Mouse (Mus musculus): Measurements from ENCODE around the gene Sox5. TPM values are rescaled to one million over a fixed set of nuclear protein-coding genes. Genes with fewer than 3 reads are reported as not detected.

Sox5 gene
- total RNA-seq, 2 experiments from 2014 or later: 15.5 to 16.1 TPM

DNA sequence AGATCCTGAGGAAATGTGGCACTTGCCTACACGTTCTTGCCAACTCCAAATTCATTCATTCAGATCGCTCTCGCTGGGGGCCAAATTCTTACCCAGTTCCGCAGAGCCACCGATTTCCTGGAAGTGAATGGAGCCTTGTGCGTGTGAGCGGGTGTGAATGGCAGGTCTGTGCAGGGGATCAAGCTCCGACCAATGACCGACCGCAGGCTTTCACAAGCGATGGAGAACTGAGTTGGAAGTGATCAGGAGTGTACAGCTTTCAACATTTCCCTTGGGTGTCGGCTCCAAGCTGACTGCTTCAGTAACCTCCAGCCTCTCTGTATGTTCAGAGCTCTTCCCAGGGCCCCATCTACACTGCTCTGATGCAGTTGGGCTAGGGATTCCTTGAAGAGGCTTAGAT lies 651.9 kb downstream of the Sox5 start:
- no peak for DNase-seq (ENCODE audit: low spot score in 2 of 2)

GRCm38 (mm10) chr6:144119961-144120360 lies 661.8 kb downstream of the Sox5 start:
- DNase-seq (ENCODE audit: low spot score in 2 of 2): no peak

GRCm38 (mm10) chr6:144116646-144117045 lies 665.1 kb downstream of the Sox5 start:
- no peak for DNase-seq (ENCODE audit: low spot score in 2 of 2)

DNA sequence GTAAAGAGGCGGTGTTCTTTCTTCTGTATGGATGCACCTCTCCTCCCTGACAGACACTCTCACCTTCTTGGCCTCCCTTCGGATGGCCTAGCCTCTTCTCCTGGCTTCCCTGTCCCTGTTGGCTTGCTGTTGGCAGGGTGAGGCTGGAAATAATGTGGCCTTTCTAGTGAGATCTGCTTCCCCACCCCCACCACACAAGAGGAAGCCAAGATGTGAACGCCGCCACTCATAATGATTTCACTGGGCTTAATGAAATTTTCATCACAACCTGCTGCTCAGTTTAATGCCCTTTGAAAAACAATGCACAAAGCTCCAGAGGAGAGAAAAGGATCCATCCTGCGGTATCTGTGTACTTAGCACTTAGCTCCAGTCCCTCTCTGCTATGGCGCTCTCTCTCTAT lies 670.2 kb downstream of the Sox5 start:
- no peak for DNase-seq (ENCODE audit: low spot score in 2 of 2)

DNA sequence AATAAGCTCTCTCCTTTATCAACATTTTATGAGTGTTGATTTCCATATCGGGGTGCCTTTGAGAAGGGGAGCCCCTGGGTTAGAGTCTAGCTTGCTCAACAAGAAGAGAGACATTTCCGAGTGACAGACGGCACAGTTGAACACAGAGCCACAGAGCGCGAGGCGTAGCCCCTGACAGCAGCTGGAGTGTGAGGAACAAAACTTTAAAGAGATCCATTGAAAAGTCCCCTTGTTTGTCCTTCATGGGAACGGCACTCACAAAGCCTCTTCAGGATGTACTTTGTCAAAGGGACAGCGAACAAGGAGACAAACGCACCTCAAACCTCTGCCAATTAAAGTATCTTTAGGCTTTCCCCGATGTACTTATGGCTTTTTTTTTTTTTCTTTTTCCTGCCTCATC lies 674.9 kb downstream of the Sox5 start:
- DNase-seq (ENCODE audit: low spot score in 2 of 2): no peak

GRCm38 (mm10) chr6:144105645-144106044 lies 676.1 kb downstream of the Sox5 start:
- DNase-seq (ENCODE audit: low spot score in 2 of 2): no peak

- DNase-seq (ENCODE audit: low spot score in 2 of 2): no peak
These were observed 678.2 kb downstream of the Sox5 start for GRCm38 (mm10) chr6:144103612-144104011.

DNA sequence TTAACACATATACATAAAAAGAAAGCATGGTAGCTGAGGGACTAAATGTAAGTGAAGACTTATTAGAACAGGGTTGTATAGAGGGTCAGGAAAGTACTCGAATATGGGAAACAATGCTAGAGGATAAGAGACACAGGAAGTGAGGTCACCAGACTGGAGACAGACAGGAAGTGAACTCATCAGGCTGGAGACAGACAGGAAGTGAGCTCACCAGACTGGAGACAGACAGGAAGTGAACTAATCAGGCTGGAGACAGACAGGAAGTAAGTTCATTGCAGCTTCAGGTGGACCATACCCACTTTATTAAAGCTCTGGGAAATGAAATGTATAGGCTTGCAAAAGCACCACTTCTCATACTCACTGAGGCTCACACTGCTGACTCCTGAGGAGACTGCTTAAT lies 680.9 kb downstream of the Sox5 start:
- DNase-seq (ENCODE audit: low spot score in 2 of 2): no peak

GRCm38 (mm10) chr6:144098119-144098518 lies 683.7 kb downstream of the Sox5 start:
- no peak for DNase-seq (ENCODE audit: low spot score in 2 of 2)

GRCm38 (mm10) chr6:144088256-144088655 lies 693.5 kb downstream of the Sox5 start:
- no peak for DNase-seq (ENCODE audit: low spot score in 2 of 2)

DNA sequence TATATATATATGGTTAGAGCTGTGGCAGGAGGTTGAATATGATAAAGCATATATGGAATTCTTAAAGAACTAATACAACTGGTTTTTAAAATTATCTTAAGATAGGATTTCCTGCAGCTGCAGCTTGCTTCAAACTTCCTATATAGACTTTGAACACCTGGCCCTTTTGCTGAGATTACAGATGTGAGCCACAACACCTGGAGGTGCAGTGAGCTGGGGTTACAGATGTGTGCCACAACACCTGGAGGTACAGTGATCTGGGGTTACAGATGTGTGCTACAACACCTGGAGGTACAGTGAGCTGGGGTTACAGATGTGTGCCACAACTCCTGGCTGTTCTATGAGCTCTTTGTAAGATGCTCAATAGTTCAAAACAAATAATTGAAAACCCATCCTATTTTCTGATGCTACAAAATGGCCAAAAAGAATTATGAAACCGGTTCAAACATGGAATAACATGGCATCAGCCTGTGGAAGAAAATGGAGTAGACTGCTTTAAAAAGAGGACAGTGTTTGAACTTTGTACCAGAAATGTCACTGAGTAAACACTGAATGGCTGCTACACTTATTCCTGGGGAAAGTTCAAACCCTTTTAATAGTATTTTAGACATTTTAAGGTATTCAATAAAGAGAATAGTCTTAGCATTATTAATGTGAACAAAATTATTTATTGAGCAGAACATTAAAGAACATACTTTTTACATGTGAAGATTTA lies 695.5 kb downstream of the Sox5 start:
- no peak for DNase-seq (ENCODE audit: low spot score in 2 of 2)

DNA sequence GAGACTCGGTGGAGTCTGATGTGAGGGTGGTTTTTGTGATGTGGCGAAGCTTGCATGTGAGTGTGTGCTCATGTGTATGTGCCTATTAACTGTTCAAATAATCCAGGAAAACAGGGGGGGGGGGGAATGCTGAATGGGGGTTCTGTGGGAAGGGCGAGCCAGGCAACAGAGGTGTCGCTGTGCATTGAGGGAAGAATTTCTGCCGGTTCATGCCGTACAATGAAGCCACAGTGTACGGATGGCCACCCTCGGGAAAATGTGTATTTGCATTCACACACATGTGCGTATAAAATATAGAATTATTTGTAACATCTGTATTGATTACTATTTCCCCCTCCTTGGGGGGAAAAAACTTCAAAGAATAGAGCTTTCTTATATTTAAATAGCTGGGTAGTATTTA lies 699.5 kb downstream of the Sox5 start:
- no peak for DNase-seq (ENCODE audit: low spot score in 2 of 2)

GRCm38 (mm10) chr6:144077826-144078225 lies 704.0 kb downstream of the Sox5 start:
- DNase-seq (ENCODE audit: low spot score in 2 of 2): no peak

DNA sequence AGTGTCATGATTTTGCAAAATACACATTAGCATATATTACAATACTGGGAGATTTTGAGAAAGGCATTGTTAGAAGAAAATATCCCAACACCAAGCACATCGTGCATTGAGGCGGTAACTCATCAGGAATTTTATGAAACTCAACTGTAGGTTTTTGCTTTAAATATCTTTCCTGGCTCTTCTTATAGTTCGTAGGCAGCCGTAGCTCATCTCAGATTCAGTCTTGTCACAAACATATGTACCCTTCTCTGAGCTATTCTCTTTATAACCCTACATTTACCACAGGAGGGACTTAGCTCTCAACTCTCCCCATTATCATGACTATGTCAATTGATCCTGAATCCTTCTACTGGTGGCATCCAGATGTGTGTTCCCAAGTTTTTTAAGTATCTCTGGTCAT lies 705.4 kb downstream of the Sox5 start:
- no peak for DNase-seq (ENCODE audit: low spot score in 2 of 2)

DNA sequence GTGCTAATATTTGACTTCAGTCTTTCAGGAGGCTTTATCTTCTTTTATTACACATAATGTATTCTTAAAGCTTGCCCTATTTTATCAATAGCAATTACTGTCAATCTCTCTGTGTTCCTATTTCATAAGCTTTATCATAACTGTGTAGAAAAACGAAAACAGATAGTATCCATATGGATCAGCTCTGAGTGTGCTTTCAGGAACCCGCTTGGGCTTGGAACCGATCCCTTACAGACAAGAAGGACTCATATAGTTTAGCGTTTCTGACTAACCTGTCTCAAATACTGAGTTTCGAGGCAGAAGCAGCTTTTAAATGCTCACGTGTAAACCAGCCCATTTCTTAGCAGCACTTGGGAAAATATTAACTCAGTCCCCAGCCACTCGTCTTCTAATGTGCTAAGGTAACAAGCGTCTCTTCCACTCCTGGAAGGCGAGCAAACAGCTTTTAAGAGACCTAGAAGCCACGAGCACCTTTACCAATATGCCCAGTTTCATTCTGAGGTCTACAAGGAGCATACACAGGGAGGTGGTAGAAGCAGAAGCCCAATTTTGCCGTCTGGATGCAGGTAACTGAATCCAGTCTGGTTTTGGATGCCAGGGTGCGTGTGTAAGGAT lies 706.3 kb downstream of the Sox5 start:
- DNase-seq (ENCODE audit: low spot score in 2 of 2): no peak

DNA sequence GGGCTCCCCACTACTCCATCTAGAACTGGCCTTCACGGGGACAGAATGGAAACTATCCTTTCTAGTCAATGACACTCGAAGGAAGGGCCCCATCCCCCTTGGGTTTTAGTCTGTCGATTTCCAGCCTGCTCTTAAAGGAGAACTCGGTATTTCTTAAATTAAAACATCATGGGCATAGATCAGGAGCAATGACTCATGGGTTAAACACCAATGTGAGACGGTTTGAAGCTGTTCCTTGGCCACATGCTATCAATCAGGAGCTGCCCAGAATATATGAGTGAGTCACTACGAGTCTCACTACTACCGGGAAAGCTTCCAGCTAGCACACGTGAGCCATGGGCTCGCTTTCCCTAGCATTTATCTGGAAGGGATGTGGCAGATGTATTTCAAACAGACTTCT lies 707.0 kb downstream of the Sox5 start:
- DNase-seq (ENCODE audit: low spot score in 2 of 2): no peak

- DNase-seq (ENCODE audit: low spot score in 2 of 2): no peak
These were observed 711.3 kb downstream of the Sox5 start for GRCm38 (mm10) chr6:144070461-144070860.

DNA sequence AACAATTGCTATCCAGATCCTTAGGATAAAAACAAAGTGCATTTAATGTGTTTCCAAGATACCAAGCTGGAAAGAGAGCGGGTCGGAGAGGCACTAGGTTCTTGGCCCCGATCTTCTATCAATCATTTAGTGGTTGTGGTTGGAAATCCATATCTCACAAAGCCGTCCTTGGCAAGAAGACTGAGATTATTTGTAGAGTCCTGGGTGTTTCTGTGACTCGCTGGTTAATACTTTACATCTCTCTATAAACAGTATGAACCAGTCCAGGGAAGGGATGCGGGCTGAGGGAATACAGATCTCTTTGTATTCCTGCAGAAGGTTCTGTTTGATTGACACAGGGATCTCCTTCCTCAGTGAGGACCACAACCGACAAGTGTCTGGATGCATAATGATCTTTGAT lies 714.3 kb downstream of the Sox5 start:
- DNase-seq (ENCODE audit: low spot score in 2 of 2): no peak

DNA sequence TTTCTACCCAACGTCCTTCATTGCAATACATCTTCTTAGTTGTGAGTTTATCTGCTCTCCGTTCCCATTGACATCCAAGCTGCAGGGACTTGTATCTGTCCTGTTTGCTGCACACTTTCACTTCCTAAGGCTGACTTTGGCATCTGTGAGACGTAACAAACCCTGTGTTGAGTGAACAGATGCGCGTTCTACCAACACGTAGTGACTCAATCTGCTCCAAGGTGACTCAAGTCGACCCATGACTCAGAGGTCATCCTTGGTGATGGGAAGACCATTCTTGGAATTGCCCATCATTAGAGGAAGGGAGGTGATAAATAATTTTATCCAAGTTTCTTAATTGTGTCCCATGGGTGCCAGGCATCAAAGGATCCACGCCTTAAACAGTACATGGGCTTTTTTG lies 719.3 kb downstream of the Sox5 start:
- DNase-seq (ENCODE audit: low spot score in 2 of 2): no peak

GRCm38 (mm10) chr6:144061814-144062213 lies 720.0 kb downstream of the Sox5 start:
- DNase-seq (ENCODE audit: low spot score in 2 of 2): no peak

DNA sequence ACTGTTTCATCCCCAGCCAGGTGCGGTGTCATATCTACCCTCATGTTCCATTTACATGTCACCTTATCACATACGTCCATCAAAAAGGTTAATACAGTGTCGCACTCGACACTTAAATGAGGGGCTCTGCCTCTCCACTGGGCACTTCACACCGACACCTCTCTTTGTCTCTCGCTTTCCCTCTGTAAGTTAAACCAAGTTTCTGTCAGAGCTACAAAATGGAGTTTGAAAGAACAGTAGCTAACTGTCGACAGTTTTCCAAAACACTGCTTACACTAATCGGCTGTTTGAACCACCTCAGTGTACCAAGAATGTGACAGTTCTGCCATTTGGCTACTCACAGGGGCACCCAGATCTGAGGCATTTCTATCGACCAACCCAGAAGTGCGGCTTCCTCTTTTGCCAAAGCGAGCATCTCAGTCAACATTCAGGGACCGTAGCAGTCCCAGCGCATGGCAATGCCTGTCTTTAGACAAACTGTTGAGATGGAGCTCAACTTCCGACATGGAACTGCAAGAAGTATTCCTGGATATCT lies 724.6 kb downstream of the Sox5 start:
- no peak for DNase-seq (ENCODE audit: low spot score in 2 of 2)

GRCm38 (mm10) chr6:144056252-144057097 lies 725.3 kb downstream of the Sox5 start:
- DNase-seq (ENCODE audit: low spot score in 2 of 2): no peak

All from adrenal gland, postnatal 4 days (tissue).